Mouse (Mus musculus): ENCODE measurements around the gene Flcn. TPM values are rescaled to one million over a fixed set of nuclear protein-coding genes. Genes with fewer than 3 reads are reported as not detected.

Flcn gene
- polyA plus RNA-seq, 1 experiment from 2014 or later = 29.4 TPM

- no peaks in the 10 kb centered on the region for H3K9me3 ChIP-seq (replicated peaks; ENCODE audit: control insufficient read depth, low read length)
- WGBS = 1% methylated on average over 15 of the region's 15 CpGs
- peak overlapping the region; percentile 93 for H3K4me2 ChIP-seq (ENCODE audit: low read length)
- DNase-seq (ENCODE audit: low spot score) (peak; percentile 14), ATAC-seq (peak; percentile 27)
- H3K4me3 ChIP-seq (ENCODE audit: low read depth, low read length) = peak overlapping the region; percentile 77
- no peaks in the 10 kb centered on the region for H3K27me3 ChIP-seq (replicated peaks; ENCODE audit: control insufficient read depth, insufficient read depth, low read length)
- H3K27ac ChIP-seq (ENCODE audit: low read depth, low read length) = peak overlapping the region; percentile 99
- H3K36me3 ChIP-seq (ENCODE audit: control insufficient read depth, insufficient read depth, low read length) = peaks cover 30% of the 10 kb centered on the region
- peak overlapping the region; percentile 96 for H3K9ac ChIP-seq (ENCODE audit: low read length)
- H3K4me1 ChIP-seq (ENCODE audit: control insufficient read depth, insufficient read depth, low read length) = peaks cover 8% of the 10 kb centered on the region
Measured at GRCm38 (mm10) chr11:59809071-59809669, 646 bp downstream of the Flcn start.

GRCm38 (mm10) chr11:59808170-59808960, 1.5 kb downstream of the Flcn start:
- Histone ChIP-seq H3K4me1 (ENCODE audit: control insufficient read depth, insufficient read depth, low read length) (peaks cover 8% of the 10 kb centered on the region), H3K27me3 (replicated peaks; ENCODE audit: control insufficient read depth, insufficient read depth, low read length) (no peaks in the 10 kb centered on the region), H3K4me3 (ENCODE audit: low read depth, low read length) (peak overlapping the region; percentile 77), H3K4me2 (ENCODE audit: low read length) (peak overlapping the region; percentile 93), H3K9ac (ENCODE audit: low read length) (peak overlapping the region; percentile 96; the same call in 1 of the 2 replicates), H3K27ac (ENCODE audit: low read depth, low read length) (no peak overlapping the region), H3K36me3 (ENCODE audit: control insufficient read depth, insufficient read depth, low read length) (peaks cover 38% of the 10 kb centered on the region), H3K9me3 (replicated peaks; ENCODE audit: control insufficient read depth, low read length) (no peaks in the 10 kb centered on the region)
- ATAC-seq (no peak), DNase-seq (ENCODE audit: low spot score) (no peak)
- 69% methylated on average over 14 of the region's 14 CpGs for whole genome bisulfite sequencing

- Histone ChIP-seq H3K9ac (ENCODE audit: low read length) (no peak overlapping the region), H3K4me2 (ENCODE audit: low read length) (no peak overlapping the region), H3K36me3 (ENCODE audit: control insufficient read depth, insufficient read depth, low read length) (peaks cover 66% of the 10 kb centered on the region), H3K4me3 (ENCODE audit: low read depth, low read length) (no peak overlapping the region), H3K4me1 (ENCODE audit: control insufficient read depth, insufficient read depth, low read length) (peaks cover 8% of the 10 kb centered on the region), H3K9me3 (replicated peaks; ENCODE audit: control insufficient read depth, low read length) (no peaks in the 10 kb centered on the region), H3K27ac (ENCODE audit: low read depth, low read length) (no peak overlapping the region), H3K27me3 (replicated peaks; ENCODE audit: control insufficient read depth, insufficient read depth, low read length) (no peaks in the 10 kb centered on the region)
- DNase-seq (ENCODE audit: low spot score) (no peak), ATAC-seq (no peak)
- 92% methylated on average over 2 of the region's 2 CpGs for WGBS
Measured at GRCm38 (mm10) chr11:59805656-59806055, 4.2 kb downstream of the Flcn start.

- 100% methylated on average over 1 of the region's 1 CpGs for WGBS
- Histone ChIP-seq H3K4me2 (ENCODE audit: low read length) (no peak overlapping the region), H3K9me3 (replicated peaks; ENCODE audit: control insufficient read depth, low read length) (no peaks in the 10 kb centered on the region), H3K4me3 (ENCODE audit: low read depth, low read length) (no peak overlapping the region), H3K27ac (ENCODE audit: low read depth, low read length) (no peak overlapping the region), H3K27me3 (replicated peaks; ENCODE audit: control insufficient read depth, insufficient read depth, low read length) (no peaks in the 10 kb centered on the region), H3K4me1 (ENCODE audit: control insufficient read depth, insufficient read depth, low read length) (peaks cover 8% of the 10 kb centered on the region), H3K9ac (ENCODE audit: low read length) (no peak overlapping the region), H3K36me3 (ENCODE audit: control insufficient read depth, insufficient read depth, low read length) (peaks cover 70% of the 10 kb centered on the region)
- DNase-seq (ENCODE audit: low spot score) = no peak
- ATAC-seq = no peak
Measured at GRCm38 (mm10) chr11:59805256-59805655, 4.6 kb downstream of the Flcn start.

DNA sequence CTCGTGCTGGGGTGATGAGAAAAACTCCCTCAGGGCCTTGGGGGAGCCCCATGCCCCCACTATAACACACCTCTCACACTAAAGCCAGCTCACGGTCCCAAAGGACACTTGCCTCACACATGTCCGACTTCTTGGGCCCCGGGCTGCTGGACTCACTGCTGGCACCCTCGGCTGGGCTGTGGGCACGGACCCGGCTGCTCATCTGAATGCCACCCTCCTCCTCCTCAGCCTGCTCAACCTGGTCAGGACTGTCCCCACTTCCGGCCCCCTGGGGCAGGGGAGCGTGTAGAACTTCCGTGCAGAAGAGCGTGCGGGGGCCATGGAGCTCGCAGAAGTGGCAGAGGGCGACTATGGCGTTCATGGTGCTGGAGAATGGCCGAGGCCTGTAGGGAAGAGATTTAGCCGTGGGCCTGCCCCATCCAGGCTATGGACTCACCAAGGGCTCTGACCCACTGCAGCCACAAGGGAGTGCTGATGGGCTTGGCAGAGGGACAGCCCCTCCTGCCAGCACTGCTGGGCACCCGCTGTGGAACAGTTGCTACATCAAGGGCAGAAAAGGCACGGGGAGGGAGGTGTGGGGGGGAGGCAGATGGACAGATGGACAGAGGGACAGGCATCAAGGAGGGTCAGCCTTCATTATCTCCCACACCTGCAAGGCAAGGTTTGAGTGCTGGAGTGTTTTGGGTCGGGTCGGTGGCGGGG, 5.3 kb downstream of the Flcn start:
- Histone ChIP-seq H3K4me3 (ENCODE audit: low read depth, low read length) (no peak overlapping the region), H3K4me2 (ENCODE audit: low read length) (no peak overlapping the region), H3K36me3 (ENCODE audit: control insufficient read depth, insufficient read depth, low read length) (peaks cover 77% of the 10 kb centered on the region), H3K9ac (ENCODE audit: low read length) (no peak overlapping the region), H3K27me3 (replicated peaks; ENCODE audit: control insufficient read depth, insufficient read depth, low read length) (no peaks in the 10 kb centered on the region), H3K27ac (ENCODE audit: low read depth, low read length) (no peak overlapping the region), H3K4me1 (ENCODE audit: control insufficient read depth, insufficient read depth, low read length) (peaks cover 8% of the 10 kb centered on the region), H3K9me3 (replicated peaks; ENCODE audit: control insufficient read depth, low read length) (no peaks in the 10 kb centered on the region)
- no peak for DNase-seq (ENCODE audit: low spot score)
- no peak for ATAC-seq
- WGBS = 93% methylated on average over 22 of the region's 22 CpGs

DNA sequence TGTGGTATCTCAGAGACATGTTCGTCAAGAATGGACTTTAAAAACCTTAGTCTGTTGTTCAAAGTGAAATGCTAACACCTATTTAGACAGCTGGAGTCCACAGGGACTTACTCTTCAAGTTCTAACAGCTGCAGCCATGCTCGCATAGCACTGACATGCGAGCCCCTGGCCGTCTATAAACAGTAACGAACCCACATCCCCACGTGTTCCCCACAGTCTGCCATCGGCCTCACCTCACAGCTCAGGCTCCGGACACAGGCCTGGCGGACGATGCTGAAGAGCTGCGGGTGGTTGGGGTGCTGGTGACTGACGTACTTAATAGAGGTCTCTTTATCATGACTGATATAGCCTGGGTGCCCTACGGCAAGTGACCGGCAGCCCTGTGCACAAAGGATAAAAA, 6.3 kb downstream of the Flcn start:
- Histone ChIP-seq H3K4me1 (ENCODE audit: control insufficient read depth, insufficient read depth, low read length) (peaks cover 2% of the 10 kb centered on the region), H3K27ac (ENCODE audit: low read depth, low read length) (no peak overlapping the region), H3K4me2 (ENCODE audit: low read length) (no peak overlapping the region), H3K36me3 (ENCODE audit: control insufficient read depth, insufficient read depth, low read length) (peaks cover 87% of the 10 kb centered on the region), H3K27me3 (replicated peaks; ENCODE audit: control insufficient read depth, insufficient read depth, low read length) (no peaks in the 10 kb centered on the region), H3K9ac (ENCODE audit: low read length) (no peak overlapping the region), H3K4me3 (ENCODE audit: low read depth, low read length) (no peak overlapping the region), H3K9me3 (replicated peaks; ENCODE audit: control insufficient read depth, low read length) (no peaks in the 10 kb centered on the region)
- DNase-seq (ENCODE audit: low spot score) (no peak), ATAC-seq (no peak)
- 90% methylated on average over 14 of the region's 14 CpGs for WGBS

DNA sequence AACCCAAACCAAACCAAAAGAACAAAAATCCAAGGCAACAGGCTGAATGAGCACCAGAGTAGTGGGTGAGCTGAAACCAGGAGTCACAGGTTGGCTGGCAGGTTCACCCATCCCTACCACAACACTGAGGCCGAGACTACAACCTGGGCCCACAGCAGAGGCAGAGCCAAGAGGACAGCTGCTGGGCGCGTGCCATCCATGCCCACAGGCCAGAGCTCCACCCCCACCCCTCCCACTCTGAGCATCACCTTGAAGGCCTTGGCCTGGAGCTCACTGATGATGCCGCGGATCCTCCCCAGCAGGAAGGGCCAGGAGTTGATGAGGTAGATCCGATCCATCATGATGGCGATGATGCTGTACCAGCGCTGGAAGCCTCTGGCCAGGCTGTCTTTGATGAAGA, 7.9 kb downstream of the Flcn start:
- H3K27ac ChIP-seq (ENCODE audit: low read depth, low read length) = no peak overlapping the region
- DNase-seq (ENCODE audit: low spot score) (no peak), ATAC-seq (no peak)
- H3K4me3 ChIP-seq (ENCODE audit: low read depth, low read length) = no peak overlapping the region
- 98% methylated on average over 8 of the region's 8 CpGs for WGBS
- no peak overlapping the region for H3K4me2 ChIP-seq (ENCODE audit: low read length)
- H3K36me3 ChIP-seq (ENCODE audit: control insufficient read depth, insufficient read depth, low read length) = peaks cover 97% of the 10 kb centered on the region
- H3K9ac ChIP-seq (ENCODE audit: low read length) = no peak overlapping the region
- H3K4me1 ChIP-seq (ENCODE audit: control insufficient read depth, insufficient read depth, low read length) = no peaks in the 10 kb centered on the region
- no peaks in the 10 kb centered on the region for H3K27me3 ChIP-seq (replicated peaks; ENCODE audit: control insufficient read depth, insufficient read depth, low read length)
- H3K9me3 ChIP-seq (replicated peaks; ENCODE audit: control insufficient read depth, low read length) = no peaks in the 10 kb centered on the region

DNA sequence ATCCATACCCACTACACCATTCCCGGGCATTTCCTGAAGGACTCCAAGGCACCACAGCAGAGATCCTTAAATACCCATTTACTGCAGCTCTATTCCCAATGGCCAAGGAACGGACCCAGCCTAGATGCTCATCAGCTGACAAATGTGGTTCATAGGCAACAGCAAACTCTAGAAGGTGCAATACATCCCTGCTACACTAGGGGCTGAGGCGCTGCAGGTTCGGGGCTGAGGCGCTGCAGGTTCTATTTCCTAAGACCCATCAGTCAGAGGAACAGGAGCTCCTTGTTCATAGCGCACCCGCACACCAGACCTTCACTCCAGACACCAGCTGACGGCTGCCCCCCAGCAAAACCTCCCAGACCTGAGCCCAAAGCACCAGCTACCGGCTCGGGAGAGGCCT, 9.4 kb downstream of the Flcn start:
- ATAC-seq = no peak
- no peak for DNase-seq (ENCODE audit: low spot score)
- Histone ChIP-seq H3K4me2 (ENCODE audit: low read length) (no peak overlapping the region), H3K27me3 (replicated peaks; ENCODE audit: control insufficient read depth, insufficient read depth, low read length) (no peaks in the 10 kb centered on the region), H3K4me1 (ENCODE audit: control insufficient read depth, insufficient read depth, low read length) (no peaks in the 10 kb centered on the region), H3K9me3 (replicated peaks; ENCODE audit: control insufficient read depth, low read length) (no peaks in the 10 kb centered on the region), H3K4me3 (ENCODE audit: low read depth, low read length) (no peak overlapping the region), H3K27ac (ENCODE audit: low read depth, low read length) (no peak overlapping the region), H3K36me3 (ENCODE audit: control insufficient read depth, insufficient read depth, low read length) (peaks cover 99% of the 10 kb centered on the region), H3K9ac (ENCODE audit: low read length) (no peak overlapping the region)
- 92% methylated on average over 10 of the region's 10 CpGs for WGBS

DNA sequence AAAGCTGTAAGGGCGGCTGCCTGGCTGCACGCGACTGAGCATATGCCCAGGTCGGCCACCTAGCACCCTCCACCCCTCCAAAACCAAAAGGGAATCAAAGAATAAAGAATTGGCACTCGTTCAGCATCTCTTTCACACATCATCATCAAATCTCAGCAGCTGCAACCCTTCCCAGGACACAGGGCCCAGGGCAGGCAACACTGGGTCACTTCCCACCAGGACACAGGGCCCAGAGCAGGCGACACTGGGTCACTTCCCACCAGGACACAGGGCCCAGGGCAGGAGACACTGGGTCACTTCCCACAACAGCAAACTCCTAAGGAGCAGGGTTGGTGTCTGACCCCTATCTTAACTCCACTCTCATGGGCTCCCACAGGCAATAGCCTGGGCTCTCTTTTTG, 16.4 kb downstream of the Flcn start:
- Histone ChIP-seq H3K36me3 (ENCODE audit: control insufficient read depth, insufficient read depth, low read length) (peaks cover 74% of the 10 kb centered on the region), H3K27me3 (replicated peaks; ENCODE audit: control insufficient read depth, insufficient read depth, low read length) (no peaks in the 10 kb centered on the region), H3K9me3 (replicated peaks; ENCODE audit: control insufficient read depth, low read length) (no peaks in the 10 kb centered on the region), H3K4me1 (ENCODE audit: control insufficient read depth, insufficient read depth, low read length) (no peaks in the 10 kb centered on the region), H3K4me3 (ENCODE audit: low read depth, low read length) (no peak overlapping the region), H3K9ac (ENCODE audit: low read length) (no peak overlapping the region), H3K27ac (ENCODE audit: low read depth, low read length) (no peak overlapping the region), H3K4me2 (ENCODE audit: low read length) (no peak overlapping the region)
- DNase-seq (ENCODE audit: low spot score) (no peak), ATAC-seq (no peak)
- 92% methylated on average over 6 of the region's 6 CpGs for WGBS

Measured in forebrain, embryonic 14.5 days (tissue).